Mouse (Mus musculus): Measurements from ENCODE around the gene Etv4. TPM values are rescaled to one million over a fixed set of nuclear protein-coding genes. Genes with fewer than 3 reads are reported as not detected.

Gene Etv4
- 3.8 and 4.8 TPM in 2 replicates for polyA plus RNA-seq (2015; fragmentation: Nextera tagmentation; extraction: Ambion mirVana)

GRCm38 (mm10) chr11:101785143-101785851, at the start of gene Etv4:
Etv4 (minus strand) TSS chr11:101785371.
- WGBS = under 1% methylated on average over 35 of the region's 35 CpGs
- Histone ChIP-seq H3K36me3 (ENCODE audit: control insufficient read depth, insufficient read depth, low read length) (no peaks in the 10 kb centered on the region), H3K4me3 (ENCODE audit: low read length) (peak within 1 kb of the TSS; percentile 61), H3K27me3 (replicated peaks; ENCODE audit: control insufficient read depth, insufficient read depth, low read length) (peaks cover 46% of the 10 kb centered on the region), H3K4me1 (ENCODE audit: control insufficient read depth, insufficient read depth, low read length) (peaks cover 10% of the 10 kb centered on the region), H3K4me2 (ENCODE audit: low read depth, low read length) (peak within 1 kb of the TSS; percentile 98), H3K9ac (ENCODE audit: low read depth, low read length) (peak within 1 kb of the TSS; percentile 63), H3K9me3 (ENCODE audit: control insufficient read depth, low read length) (no peaks in the 10 kb centered on the region), H3K27ac (ENCODE audit: low read length) (peak within 1 kb of the TSS; percentile 17; the same call in 1 of the 2 replicates)
- peak; percentile 94 for ATAC-seq

GRCm38 (mm10) chr11:101832001-101832400, 46.8 kb upstream of the Etv4 start:
- Histone ChIP-seq H3K27me3 (replicated peaks; ENCODE audit: control insufficient read depth, insufficient read depth, low read length) (no peaks in the 10 kb centered on the region), H3K9me3 (ENCODE audit: control insufficient read depth, low read length) (no peaks in the 10 kb centered on the region), H3K4me1 (ENCODE audit: control insufficient read depth, insufficient read depth, low read length) (peaks cover 9% of the 10 kb centered on the region), H3K9ac (ENCODE audit: low read depth, low read length) (no peak overlapping the region), H3K4me3 (ENCODE audit: low read length) (no peak overlapping the region), H3K4me2 (ENCODE audit: low read depth, low read length) (no peak overlapping the region), H3K27ac (ENCODE audit: low read length) (peak overlapping the region; percentile 21), H3K36me3 (ENCODE audit: control insufficient read depth, insufficient read depth, low read length) (no peaks in the 10 kb centered on the region)
- ATAC-seq = peak; percentile 68
- 41% methylated on average over 7 of the region's 7 CpGs for WGBS

- ATAC-seq = 0 out of 2 replicates have a peak, but pooled peaks have one; percentile 44
- 50% methylated on average over 8 of the region's 8 CpGs for WGBS
- no peaks in the 10 kb centered on the region for H3K36me3 ChIP-seq (ENCODE audit: control insufficient read depth, insufficient read depth, low read length)
Observed at GRCm38 (mm10) chr11:101830616-101831015, 45.4 kb upstream of the Etv4 start.

GRCm38 (mm10) chr11:101830112-101830511, 44.9 kb upstream of the Etv4 start:
- peak overlapping the region; percentile 3; the same call in 1 of the 2 replicates for H3K4me2 ChIP-seq (ENCODE audit: low read depth, low read length)
- peaks cover 9% of the 10 kb centered on the region for H3K4me1 ChIP-seq (ENCODE audit: control insufficient read depth, insufficient read depth, low read length)
- peak; percentile 40; the same call in 1 of the 2 replicates for ATAC-seq
- H3K9ac ChIP-seq (ENCODE audit: low read depth, low read length) = peak overlapping the region; percentile 1; the same call in 1 of the 2 replicates
- no peaks in the 10 kb centered on the region for H3K9me3 ChIP-seq (ENCODE audit: control insufficient read depth, low read length)
- WGBS = 9% methylated on average over 10 of the region's 10 CpGs
- no peaks in the 10 kb centered on the region for H3K36me3 ChIP-seq (ENCODE audit: control insufficient read depth, insufficient read depth, low read length)
- H3K27me3 ChIP-seq (replicated peaks; ENCODE audit: control insufficient read depth, insufficient read depth, low read length) = no peaks in the 10 kb centered on the region
- no peak overlapping the region for H3K4me3 ChIP-seq (ENCODE audit: low read length)
- peak overlapping the region; percentile 77 for H3K27ac ChIP-seq (ENCODE audit: low read length)

More at GRCm38 (mm10) chr11:101830616-101831015, 45.4 kb upstream of the Etv4 start:
- Histone ChIP-seq H3K9me3 (ENCODE audit: control insufficient read depth, low read length) (no peaks in the 10 kb centered on the region), H3K4me3 (ENCODE audit: low read length) (no peak overlapping the region), H3K27me3 (replicated peaks; ENCODE audit: control insufficient read depth, insufficient read depth, low read length) (no peaks in the 10 kb centered on the region), H3K9ac (ENCODE audit: low read depth, low read length) (no peak overlapping the region), H3K4me2 (ENCODE audit: low read depth, low read length) (peak overlapping the region; percentile 3; the same call in 1 of the 2 replicates), H3K27ac (ENCODE audit: low read length) (peak overlapping the region; percentile 77), H3K4me1 (ENCODE audit: control insufficient read depth, insufficient read depth, low read length) (peaks cover 9% of the 10 kb centered on the region)

GRCm38 (mm10) chr11:101828718-101829117, 43.5 kb upstream of the Etv4 start:
- ATAC-seq = no peak
- H3K36me3 ChIP-seq (ENCODE audit: control insufficient read depth, insufficient read depth, low read length) = no peaks in the 10 kb centered on the region

GRCm38 (mm10) chr11:101823210-101823609, 38.0 kb upstream of the Etv4 start:
- Histone ChIP-seq H3K27ac (ENCODE audit: low read length) (no peak overlapping the region), H3K27me3 (replicated peaks; ENCODE audit: control insufficient read depth, insufficient read depth, low read length) (no peaks in the 10 kb centered on the region), H3K9me3 (ENCODE audit: control insufficient read depth, low read length) (peaks cover 4% of the 10 kb centered on the region; the same call in 1 of the 2 replicates), H3K4me1 (ENCODE audit: control insufficient read depth, insufficient read depth, low read length) (no peaks in the 10 kb centered on the region), H3K4me3 (ENCODE audit: low read length) (no peak overlapping the region), H3K9ac (ENCODE audit: low read depth, low read length) (no peak overlapping the region), H3K4me2 (ENCODE audit: low read depth, low read length) (no peak overlapping the region), H3K36me3 (ENCODE audit: control insufficient read depth, insufficient read depth, low read length) (no peaks in the 10 kb centered on the region)
- 52% methylated on average over 3 of the region's 3 CpGs for WGBS
- ATAC-seq = no peak

More at GRCm38 (mm10) chr11:101828718-101829117, 43.5 kb upstream of the Etv4 start:
- no peak overlapping the region for H3K4me2 ChIP-seq (ENCODE audit: low read depth, low read length)
- no peaks in the 10 kb centered on the region for H3K27me3 ChIP-seq (replicated peaks; ENCODE audit: control insufficient read depth, insufficient read depth, low read length)
- WGBS = 83% methylated on average over 4 of the region's 4 CpGs
- H3K4me1 ChIP-seq (ENCODE audit: control insufficient read depth, insufficient read depth, low read length) = peaks cover 9% of the 10 kb centered on the region
- no peak overlapping the region for H3K4me3 ChIP-seq (ENCODE audit: low read length)
- H3K9me3 ChIP-seq (ENCODE audit: control insufficient read depth, low read length) = no peaks in the 10 kb centered on the region
- H3K9ac ChIP-seq (ENCODE audit: low read depth, low read length) = no peak overlapping the region
- H3K27ac ChIP-seq (ENCODE audit: low read length) = no peak overlapping the region

GRCm38 (mm10) chr11:101820899-101821298, 35.7 kb upstream of the Etv4 start:
- H3K4me3 ChIP-seq (ENCODE audit: low read length) = no peak overlapping the region
- H3K36me3 ChIP-seq (ENCODE audit: control insufficient read depth, insufficient read depth, low read length) = no peaks in the 10 kb centered on the region
- peaks cover 4% of the 10 kb centered on the region; the same call in 1 of the 2 replicates for H3K9me3 ChIP-seq (ENCODE audit: control insufficient read depth, low read length)
- no peak for ATAC-seq
- no peak overlapping the region for H3K9ac ChIP-seq (ENCODE audit: low read depth, low read length)
- H3K4me1 ChIP-seq (ENCODE audit: control insufficient read depth, insufficient read depth, low read length) = 0 out of 2 replicates have a peak, but pooled peaks cover under 1% of the 10 kb centered on the region
- H3K27me3 ChIP-seq (replicated peaks; ENCODE audit: control insufficient read depth, insufficient read depth, low read length) = no peaks in the 10 kb centered on the region
- H3K27ac ChIP-seq (ENCODE audit: low read length) = no peak overlapping the region
- no peak overlapping the region for H3K4me2 ChIP-seq (ENCODE audit: low read depth, low read length)
- 38% methylated on average over 11 of the region's 11 CpGs for WGBS

GRCm38 (mm10) chr11:101819853-101820252, 34.7 kb upstream of the Etv4 start:
- no peaks in the 10 kb centered on the region for H3K36me3 ChIP-seq (ENCODE audit: control insufficient read depth, insufficient read depth, low read length)
- ATAC-seq = no peak
- H3K27ac ChIP-seq (ENCODE audit: low read length) = no peak overlapping the region
- no peaks in the 10 kb centered on the region for H3K27me3 ChIP-seq (replicated peaks; ENCODE audit: control insufficient read depth, insufficient read depth, low read length)
- no peak overlapping the region for H3K4me3 ChIP-seq (ENCODE audit: low read length)
- peaks cover 4% of the 10 kb centered on the region; the same call in 1 of the 2 replicates for H3K9me3 ChIP-seq (ENCODE audit: control insufficient read depth, low read length)
- no peak overlapping the region for H3K4me2 ChIP-seq (ENCODE audit: low read depth, low read length)
- peaks cover 8% of the 10 kb centered on the region; the same call in 1 of the 2 replicates for H3K4me1 ChIP-seq (ENCODE audit: control insufficient read depth, insufficient read depth, low read length)
- no peak overlapping the region for H3K9ac ChIP-seq (ENCODE audit: low read depth, low read length)

All from intestine, embryonic 16.5 days (tissue).